Mouse (Mus musculus): ENCODE measurements around the gene Hps4. TPM values are rescaled to one million over a fixed set of nuclear protein-coding genes. Genes with fewer than 3 reads are reported as not detected.

Gene Hps4
- polyA plus RNA-seq (2014; fragmentation: Illumina TruSeq; extraction: RNeasy Lipid Tissue Mini Kit (QIAGEN cat#74804)), result 14.8 TPM

DNA sequence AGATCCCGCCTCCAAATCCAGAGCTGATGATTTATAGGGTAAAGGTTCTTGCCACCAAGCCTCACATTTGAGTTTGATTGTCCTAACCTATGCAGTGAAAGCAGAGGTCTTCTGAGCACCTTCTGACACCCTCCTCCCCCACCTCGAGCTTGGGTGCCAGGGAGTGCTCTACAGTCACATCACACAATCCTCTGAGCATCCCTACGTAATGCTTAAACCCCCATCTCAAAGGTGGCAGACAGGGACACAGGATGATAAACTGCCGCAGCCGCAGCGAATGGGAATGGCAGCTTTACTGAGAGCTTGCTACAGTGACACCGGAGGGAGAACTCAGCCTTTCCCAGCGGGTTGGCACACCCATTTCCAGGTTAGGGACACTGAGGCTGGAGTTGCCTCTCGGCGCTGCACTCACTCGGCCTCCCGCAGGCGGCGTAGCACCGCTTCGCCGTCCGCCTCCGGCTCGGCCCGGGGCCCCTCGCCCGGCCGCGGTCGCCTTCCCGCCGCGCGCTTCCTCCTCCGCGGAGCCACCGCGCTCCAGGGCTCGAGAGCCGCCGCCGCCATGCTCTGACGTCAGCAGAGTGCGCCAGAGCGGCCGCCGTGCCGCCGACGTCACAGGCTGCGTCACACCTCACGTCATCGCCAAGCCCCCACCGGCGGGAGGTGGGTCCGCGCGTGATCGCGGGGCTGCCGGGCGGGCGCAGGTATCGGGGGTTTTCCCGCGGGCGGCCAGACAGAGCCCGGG lies at the start of gene Hps4, which contains the start of gene Srrd:
Hps4 (plus strand) TSS at position 621 of the 742 bp plus-strand sequence.
Srrd (minus strand) TSS at position 578 of the 742 bp plus-strand sequence.

DNA sequence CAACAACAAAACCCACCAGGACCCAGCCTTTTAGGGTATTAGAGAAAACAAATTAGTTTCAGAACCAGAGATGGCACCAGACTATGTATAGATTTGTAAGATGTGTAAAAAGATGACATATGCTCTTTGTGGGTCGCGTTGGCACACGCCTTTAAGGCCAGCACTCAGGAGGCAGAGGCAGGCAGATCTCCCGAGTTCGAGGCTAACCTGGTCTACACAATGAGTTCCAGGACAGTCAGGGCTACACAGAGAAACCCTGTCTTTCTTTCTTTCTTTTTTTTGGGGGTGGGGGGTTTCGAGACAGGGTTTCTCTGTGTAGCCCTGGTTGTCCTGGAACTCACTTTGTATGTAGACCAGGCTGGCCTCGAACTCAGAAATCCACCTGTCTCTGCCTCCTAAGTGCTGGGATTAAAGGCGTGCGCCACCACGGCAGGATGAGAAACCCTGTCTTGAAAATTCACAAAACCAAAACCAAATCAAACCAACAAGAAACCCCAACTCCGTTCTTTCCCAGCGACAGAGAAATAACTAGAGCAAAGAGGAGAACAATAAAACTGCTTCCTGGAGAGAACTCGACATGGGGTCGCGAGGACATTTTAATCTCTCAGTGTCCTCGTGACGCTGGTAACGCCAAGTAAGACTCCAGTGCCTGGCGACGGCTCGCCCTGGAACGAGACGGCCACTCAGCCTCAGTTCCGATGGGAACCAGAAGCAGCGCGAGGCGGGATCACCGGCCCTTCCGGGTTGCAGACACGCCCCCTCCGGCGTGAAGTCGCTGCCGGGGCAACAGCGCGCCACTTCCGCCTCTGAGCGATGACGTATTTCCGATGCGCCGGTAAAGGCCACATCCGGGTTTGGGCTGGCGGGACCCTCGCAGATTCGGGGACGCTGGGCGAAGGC lies 17.1 kb upstream of the Hps4 start, which contains the start of gene Tfip11:
Tfip11 (plus strand) TSS at position 813 of the 900 bp plus-strand sequence.

GRCm38 (mm10) chr5:112355910-112356309 lies 13.0 kb downstream of the Hps4 start, which contains the start of gene Gm6583:
Gene Gm6583, minus strand, starts transcription at chr5:112356033.

GRCm38 (mm10) chr5:112394779-112395443 lies 52.0 kb downstream of the Hps4 start, which contains the start of gene Asphd2:
Gene Asphd2, minus strand, starts transcription at chr5:112394866.

Other genes with a start within 250 kb of the Hps4 start
- gene Cryba4, start 90.6 kb upstream of the Hps4 start, polyA plus RNA-seq (2014; fragmentation: Illumina TruSeq; extraction: RNeasy Lipid Tissue Mini Kit (QIAGEN cat#74804)), result not detected
- not detected for gene Crybb1, start 87.3 kb upstream of the Hps4 start, polyA plus RNA-seq (2014; fragmentation: Illumina TruSeq; extraction: RNeasy Lipid Tissue Mini Kit (QIAGEN cat#74804))
- 15.3 TPM for gene Tpst2, start 66.4 kb upstream of the Hps4 start, polyA plus RNA-seq (2014; fragmentation: Illumina TruSeq; extraction: RNeasy Lipid Tissue Mini Kit (QIAGEN cat#74804))
- 9.8 TPM for gene Tfip11, start 16.7 kb upstream of the Hps4 start, polyA plus RNA-seq (2014; fragmentation: Illumina TruSeq; extraction: RNeasy Lipid Tissue Mini Kit (QIAGEN cat#74804))
- gene Srrd, start within 50 bp of the Hps4 start, polyA plus RNA-seq (2014; fragmentation: Illumina TruSeq; extraction: RNeasy Lipid Tissue Mini Kit (QIAGEN cat#74804)), result 0.80 TPM
- gene Gm6583, start 12.9 kb downstream of the Hps4 start, polyA plus RNA-seq (2014; fragmentation: Illumina TruSeq; extraction: RNeasy Lipid Tissue Mini Kit (QIAGEN cat#74804)), result not detected
- not detected for gene Asphd2, start 51.8 kb downstream of the Hps4 start, polyA plus RNA-seq (2014; fragmentation: Illumina TruSeq; extraction: RNeasy Lipid Tissue Mini Kit (QIAGEN cat#74804))
- gene Gm6588, start 106.3 kb downstream of the Hps4 start, polyA plus RNA-seq (2014; fragmentation: Illumina TruSeq; extraction: RNeasy Lipid Tissue Mini Kit (QIAGEN cat#74804)), result not detected
- 0.14 TPM for gene Sez6l, start 234.1 kb downstream of the Hps4 start, polyA plus RNA-seq (2014; fragmentation: Illumina TruSeq; extraction: RNeasy Lipid Tissue Mini Kit (QIAGEN cat#74804))